ENCODE assay signal across 12 mouse cellular contexts in the genomic region with DNA sequence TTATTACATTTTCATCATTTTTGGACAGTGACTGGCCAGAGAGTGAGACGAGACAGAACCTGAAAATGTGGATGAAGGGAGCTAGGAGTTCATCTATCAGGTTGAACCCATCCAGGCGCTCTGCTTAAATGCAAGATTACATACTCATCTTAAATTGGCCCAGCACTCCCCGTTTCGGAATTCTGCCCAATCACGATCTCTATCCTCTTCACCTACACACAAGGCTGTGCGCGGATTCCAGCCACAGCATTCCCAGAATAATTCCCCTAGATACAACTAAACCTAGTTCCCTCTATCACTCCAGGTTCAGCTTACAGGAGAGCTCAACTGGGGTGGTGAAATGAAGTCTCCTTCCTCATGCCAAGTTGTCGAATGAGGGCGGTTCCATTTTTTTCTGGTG. TPM values are rescaled to one million over a fixed set of nuclear protein-coding genes. Genes with fewer than 3 reads are reported as not detected.
DNase-seq lines count a peak whose midpoint lies in the region; ATAC-seq and TF ChIP-seq lines count a peak whose summit lies in the region.
"Had no signal": no experiment of that assay in that cellular context is flagged by ENCODE, and none has a peak within 500 bp of the region (broad histone marks: within the 10 kb centered on the region; RNA-seq: fewer than 3 reads in every experiment).

No protein-coding gene starts in this region.

- TF ChIP-seq EP300 in liver, postnatal 0 days (IDR thresholded peaks at IDR 0.05; ENCODE audit: low read depth) = no peak

- peaks cover 45% of the 10 kb centered on the region for H3K4me1 ChIP-seq in liver, embryonic 12.5 days
- peaks cover 16% of the 10 kb centered on the region for H3K4me1 ChIP-seq in liver, postnatal 0 days (ENCODE audit: insufficient read depth)
- H3K4me1 ChIP-seq in forebrain, embryonic 14.5 days (ENCODE audit: control insufficient read depth, insufficient read depth, low read length) = peaks cover 18% of the 10 kb centered on the region
- peaks cover 32% of the 10 kb centered on the region for H3K4me1 ChIP-seq in neural tube, embryonic 14.5 days (ENCODE audit: control insufficient read depth, insufficient read depth, low read length)

- 0 out of 2 replicates have a peak overlapping the region, but pooled peaks have one; percentile 95 for H3K9ac ChIP-seq in liver, embryonic 12.5 days
- H3K9ac ChIP-seq in liver, postnatal 0 days (replicated peaks) = no peak overlapping the region
- H3K9ac ChIP-seq in forebrain, embryonic 14.5 days (ENCODE audit: low read length) = no peak overlapping the region
- H3K9ac ChIP-seq in neural tube, embryonic 14.5 days (replicated peaks; ENCODE audit: low read depth, low read length) = no peak overlapping the region

- intact Hi-C loops in gastrocnemius, adult 2 months (cut with DNase I) = no loop called here

- peak overlapping the region; percentile 9 for H3K4me3 ChIP-seq in gastrocnemius, adult 2 months
- H3K4me3 ChIP-seq in liver, embryonic 12.5 days = no peak overlapping the region
- no peak overlapping the region for H3K4me3 ChIP-seq in liver, postnatal 0 days (ENCODE audit: low read depth, low read length)
- H3K4me3 ChIP-seq in forebrain, embryonic 14.5 days (ENCODE audit: low read depth, low read length) = no peak overlapping the region
- peak overlapping the region; percentile 16 for H3K4me3 ChIP-seq in neural tube, embryonic 14.5 days (ENCODE audit: low read depth, low read length)
- H3K4me3 ChIP-seq: erythroblast, embryonic 14.5 days had no signal

- H3K4me2 ChIP-seq in liver, embryonic 12.5 days = 0 out of 2 replicates have a peak overlapping the region, but pooled peaks have one; percentile 85
- no peak overlapping the region for H3K4me2 ChIP-seq in liver, postnatal 0 days (ENCODE audit: low read depth, low read length)
- peak overlapping the region; percentile 64 for H3K4me2 ChIP-seq in forebrain, embryonic 14.5 days (ENCODE audit: low read length)
- peak overlapping the region; percentile 60 for H3K4me2 ChIP-seq in neural tube, embryonic 14.5 days (ENCODE audit: low read depth, low read length)

- WGBS in liver, embryonic 12.5 days (ENCODE audit: insufficient replicate concordance) = 83% methylated on average over 9 of the region's 9 CpGs
- 81% methylated on average over 9 of the region's 9 CpGs for WGBS in liver, postnatal 0 days (ENCODE audit: insufficient replicate concordance)
- 93% methylated on average over 9 of the region's 9 CpGs for WGBS in forebrain, embryonic 14.5 days
- WGBS in neural tube, embryonic 14.5 days = 93% methylated on average over 9 of the region's 9 CpGs

- DNase-seq in gastrocnemius, adult 2 months = no peak
- no peak for DNase-seq in gastrocnemius, postnatal 4 days (ENCODE audit: low spot score in 2 of 2)
- DNase-seq in liver, postnatal 0 days = no peak
- no peak for DNase-seq in forebrain, embryonic 14.5 days (ENCODE audit: low spot score)
- no peak for DNase-seq in frontal cortex, postnatal 14 days (ENCODE audit: low spot score in 2 of 2)

- TF ChIP-seq CTCF in gastrocnemius, adult 2 months (IDR thresholded peaks at IDR 0.05) = no peak
- no peak for TF ChIP-seq CTCF in liver, postnatal 0 days (IDR thresholded peaks at IDR 0.05; ENCODE audit: low read depth)

- H3K36me3 ChIP-seq in liver, embryonic 12.5 days = peaks cover 58% of the 10 kb centered on the region
- H3K36me3 ChIP-seq in liver, postnatal 0 days (replicated peaks; ENCODE audit: insufficient read depth, low read length) = peaks cover 45% of the 10 kb centered on the region
- H3K36me3 ChIP-seq in forebrain, embryonic 14.5 days (ENCODE audit: control insufficient read depth, insufficient read depth, low read length) = peaks cover 52% of the 10 kb centered on the region
- peaks cover 33% of the 10 kb centered on the region for H3K36me3 ChIP-seq in neural tube, embryonic 14.5 days (ENCODE audit: control insufficient read depth, insufficient read depth, low read length)

- no peaks in the 10 kb centered on the region for H3K27me3 ChIP-seq in liver, embryonic 12.5 days (replicated peaks)
- no peaks in the 10 kb centered on the region for H3K27me3 ChIP-seq in liver, postnatal 0 days (ENCODE audit: insufficient read depth, low read length)
- no peaks in the 10 kb centered on the region for H3K27me3 ChIP-seq in forebrain, embryonic 14.5 days (replicated peaks; ENCODE audit: control insufficient read depth, insufficient read depth, low read length)
- no peaks in the 10 kb centered on the region for H3K27me3 ChIP-seq in neural tube, embryonic 14.5 days (ENCODE audit: control insufficient read depth, insufficient read depth, low read length)

- H3K9me3 ChIP-seq in liver, embryonic 12.5 days (replicated peaks) = no peaks in the 10 kb centered on the region
- no peaks in the 10 kb centered on the region for H3K9me3 ChIP-seq in liver, postnatal 0 days (ENCODE audit: low read length)
- no peaks in the 10 kb centered on the region for H3K9me3 ChIP-seq in forebrain, embryonic 14.5 days (replicated peaks; ENCODE audit: control insufficient read depth, low read length)
- no peaks in the 10 kb centered on the region for H3K9me3 ChIP-seq in neural tube, embryonic 14.5 days (ENCODE audit: control insufficient read depth, low read length)

- ATAC-seq in liver, embryonic 12.5 days = no peak
- no peak for ATAC-seq in liver, postnatal 0 days
- ATAC-seq in forebrain, embryonic 14.5 days = no peak
- no peak for ATAC-seq in neural tube, embryonic 14.5 days (ENCODE audit: low read depth)
- no peak for ATAC-seq in megakaryocyte progenitor cell, adult 5-6 weeks (replicated peaks; ENCODE audit: poor library complexity)
- ATAC-seq: lung, postnatal 0 days had no signal

- H3K27ac ChIP-seq in gastrocnemius, adult 2 months = peak overlapping the region; percentile 99; the same call in 1 of the 2 replicates
- no peak overlapping the region for H3K27ac ChIP-seq in liver, embryonic 12.5 days
- no peak overlapping the region for H3K27ac ChIP-seq in liver, postnatal 0 days (ENCODE audit: low read depth)
- no peak overlapping the region for H3K27ac ChIP-seq in forebrain, embryonic 14.5 days (ENCODE audit: low read depth, low read length)
- H3K27ac ChIP-seq in neural tube, embryonic 14.5 days (ENCODE audit: low read depth, low read length) = no peak overlapping the region

RNA-seq across cellular contexts. Expression of a gene that starts 2.9 kb away (rescaled TPM):
- total RNA-seq in gastrocnemius, adult 2 months (2021) = 100 to 1,000 TPM; 289 to 303 TPM
- total RNA-seq in gastrocnemius, postnatal 4 days (2021) = 100 to 1,000 TPM; 340 to 349 TPM
- 121 and 128 TPM in 2 replicates for polyA plus RNA-seq in liver, embryonic 12.5 days (2016; fragmentation: Nextera tagmentation; extraction: Ambion mirVana)
- 56.7 and 66.8 TPM in 2 replicates for polyA plus RNA-seq in liver, postnatal 0 days (2015; fragmentation: Nextera tagmentation; extraction: Ambion mirVana)
- polyA plus RNA-seq in forebrain, embryonic 14.5 days (2014; fragmentation: Nextera tagmentation; extraction: Ambion mirVana) = 361 and 450 TPM in 2 replicates
- polyA plus RNA-seq in neural tube, embryonic 14.5 days (2014; fragmentation: Nextera tagmentation; extraction: Ambion mirVana) = 419 and 431 TPM in 2 replicates
- 124 and 130 TPM in 2 replicates for total RNA-seq in megakaryocyte progenitor cell, adult 5-6 weeks (2015)
- 87.4 and 88.3 TPM in 2 replicates for total RNA-seq in megakaryocyte progenitor cell, adult 5-6 weeks (2017)

RNA-seq across cellular contexts. Expression of a gene that starts 42.8 kb away (rescaled TPM):
- under 1 TPM; 0.22 to 0.59 TPM for total RNA-seq in gastrocnemius, adult 2 months (2021)
- total RNA-seq in gastrocnemius, postnatal 4 days (2021) = 1 to 10 TPM; 1.3 to 1.6 TPM
- 2.0 TPM in 2 replicates for polyA plus RNA-seq in liver, embryonic 12.5 days (2016; fragmentation: Nextera tagmentation; extraction: Ambion mirVana)
- polyA plus RNA-seq in liver, postnatal 0 days (2015; fragmentation: Nextera tagmentation; extraction: Ambion mirVana) = 1.7 and 1.9 TPM in 2 replicates
- 0.99 and 1.4 TPM in 2 replicates for polyA plus RNA-seq in forebrain, embryonic 14.5 days (2014; fragmentation: Nextera tagmentation; extraction: Ambion mirVana)
- 1.0 and 1.4 TPM in 2 replicates for polyA plus RNA-seq in neural tube, embryonic 14.5 days (2014; fragmentation: Nextera tagmentation; extraction: Ambion mirVana)
- total RNA-seq in megakaryocyte progenitor cell, adult 5-6 weeks (2015) = 3.3 and 6.8 TPM in 2 replicates
- 2.0 and 2.3 TPM in 2 replicates for total RNA-seq in megakaryocyte progenitor cell, adult 5-6 weeks (2017)

RNA-seq across cellular contexts. Expression of a gene that starts 43.8 kb away (rescaled TPM):
- 100 to 1,000 TPM; 253 to 325 TPM for total RNA-seq in gastrocnemius, adult 2 months (2021)
- 100 to 1,000 TPM; 499 to 513 TPM for total RNA-seq in gastrocnemius, postnatal 4 days (2021)
- 7.4 TPM in 2 replicates for polyA plus RNA-seq in liver, embryonic 12.5 days (2016; fragmentation: Nextera tagmentation; extraction: Ambion mirVana)
- 4.5 and 9.1 TPM in 2 replicates for polyA plus RNA-seq in liver, postnatal 0 days (2015; fragmentation: Nextera tagmentation; extraction: Ambion mirVana)
- 6.6 and 8.1 TPM in 2 replicates for polyA plus RNA-seq in forebrain, embryonic 14.5 days (2014; fragmentation: Nextera tagmentation; extraction: Ambion mirVana)
- polyA plus RNA-seq in neural tube, embryonic 14.5 days (2014; fragmentation: Nextera tagmentation; extraction: Ambion mirVana) = 7.8 and 11.4 TPM in 2 replicates
- not detected in 2 replicates for total RNA-seq in megakaryocyte progenitor cell, adult 5-6 weeks (2015)
- total RNA-seq in megakaryocyte progenitor cell, adult 5-6 weeks (2017) = not detected in 2 replicates

RNA-seq across cellular contexts. Expression of a gene that starts 48.4 kb away (rescaled TPM):
- not detected for total RNA-seq in gastrocnemius, adult 2 months (2021)
- total RNA-seq in gastrocnemius, postnatal 4 days (2021) = not detected
- not detected in 2 replicates for polyA plus RNA-seq in liver, embryonic 12.5 days (2016; fragmentation: Nextera tagmentation; extraction: Ambion mirVana)
- not detected in 2 replicates for polyA plus RNA-seq in liver, postnatal 0 days (2015; fragmentation: Nextera tagmentation; extraction: Ambion mirVana)
- 0.13 and 0.16 TPM in 2 replicates for polyA plus RNA-seq in forebrain, embryonic 14.5 days (2014; fragmentation: Nextera tagmentation; extraction: Ambion mirVana)
- 0.29 TPM in 1 of 2 replicates, not detected in the other for polyA plus RNA-seq in neural tube, embryonic 14.5 days (2014; fragmentation: Nextera tagmentation; extraction: Ambion mirVana)
- 0.10 TPM in 1 of 2 replicates, not detected in the other for total RNA-seq in megakaryocyte progenitor cell, adult 5-6 weeks (2015)
- not detected in 2 replicates for total RNA-seq in megakaryocyte progenitor cell, adult 5-6 weeks (2017)
- polyA plus RNA-seq: erythroblast, embryonic 14.5 days; large intestine, adult 2 months; stomach, embryonic 14.5 days had no signal

Comparison
In these comparisons a context has a peak if more than half of its experiments do, and no peak if none do; other contexts are left out.
1. H3K4me3 ChIP-seq: peak in gastrocnemius, adult 2 months (single experiment) and neural tube, embryonic 14.5 days (single experiment); none in liver, embryonic 12.5 days (single experiment), liver, postnatal 0 days (single experiment) and forebrain, embryonic 14.5 days (single experiment).